Mouse (Mus musculus) lung, embryonic 15.5 days (tissue): ENCODE data around the gene 2510039O18Rik. TPM values are rescaled to one million over a fixed set of nuclear protein-coding genes. Genes with fewer than 3 reads are reported as not detected.

ENCODE experiments used
- ATAC-seq: fragments of 200-750 bp; cut with Nextera tagmentation; 2 replicates; pipeline ENCODE4 v1.8.0; 2017; ENCODE audit warnings: moderate number of reproducible peaks, borderline replicate concordance; ENCODE audit not compliant: low FRiP score, low TSS enrichment; ENCODE audit errors: extremely low read depth
- H3K27ac ChIP-seq: fragments of 300-500 bp; sonication (generic); 2 replicates; pipeline ENCODE4 v1.5.1; 2015; ENCODE audit warnings: moderate library complexity, mild to moderate bottlenecking, inconsistent platforms
- H3K27me3 ChIP-seq: fragments of 300-500 bp; sonication (generic); 2 replicates; pipeline ENCODE4 v1.6.1; 2015; ENCODE audit warnings: inconsistent platforms
- H3K36me3 ChIP-seq: fragments of 300-500 bp; sonication (generic); 2 replicates; pipeline ENCODE4 v1.6.1; 2015; ENCODE audit warnings: inconsistent platforms
- H3K4me1 ChIP-seq: fragments of 300-500 bp; sonication (generic); 2 replicates; pipeline ENCODE4 v1.6.1; 2015; ENCODE audit warnings: inconsistent platforms
- H3K4me2 ChIP-seq: fragments of 300-500 bp; sonication (generic); 2 replicates; pipeline ENCODE4 v1.6.1; 2015; ENCODE audit warnings: inconsistent platforms, mild to moderate bottlenecking, moderate library complexity
- H3K4me3 ChIP-seq: fragments of 300-500 bp; sonication (generic); 2 replicates; pipeline ENCODE4 v1.5.1; 2015; ENCODE audit warnings: mild to moderate bottlenecking, inconsistent platforms
- H3K9ac ChIP-seq: fragments of 300-500 bp; sonication (generic); 2 replicates; pipeline ENCODE4 v1.6.1; 2015; ENCODE audit warnings: inconsistent platforms
- H3K9me3 ChIP-seq: fragments of 300-500 bp; sonication (generic); 2 replicates; pipeline ENCODE4 v1.6.1; 2016; ENCODE audit warnings: inconsistent platforms
- WGBS: fragments of 180-500 bp; shearing (Covaris S2); methylation state at CpG from one replicate; pipeline ENCODE4 v1.1.7; 2015; 5-methylcytosine and 5-hydroxymethylcytosine counted together
- polyA plus RNA-seq: library from polyadenylated mRNA; unstranded; fragments of >200 nt; fragmentation: Nextera tagmentation; extraction: Ambion mirVana; gene quantifications from 2 replicates; pipeline ENCODE4 v1.2.1, GENCODE M21; 2015

The 2510039O18Rik gene
- polyA plus RNA-seq, 1 experiment from 2014 or later, result 17.0 TPM

DNA sequence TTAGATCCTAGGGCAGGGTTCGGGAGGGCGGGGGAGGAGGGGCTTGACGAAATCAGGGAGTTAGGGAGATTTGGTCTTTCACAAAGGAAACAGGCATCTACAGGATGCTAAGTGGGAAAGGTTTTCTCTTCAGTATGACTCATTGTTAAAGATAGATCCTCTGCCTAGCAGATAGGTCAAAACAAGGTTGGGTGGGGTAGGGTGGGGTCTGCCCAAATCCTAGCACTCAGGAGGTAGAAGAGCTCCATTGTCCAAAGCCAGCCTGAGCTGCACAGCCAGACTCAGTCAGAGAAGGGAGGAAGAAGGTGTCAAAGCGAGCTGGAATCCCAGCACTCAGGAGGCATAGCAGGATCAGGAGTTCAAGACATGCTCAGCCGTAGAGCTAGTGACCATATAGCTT is 3.2 kb upstream of the 2510039O18Rik start:
- H3K36me3 ChIP-seq, result no peaks in the 10 kb centered on the region
- no peak overlapping the region; the same call in 1 of the 2 replicates for H3K4me2 ChIP-seq
- no peaks in the 10 kb centered on the region for H3K9me3 ChIP-seq
- ATAC-seq, result no peak
- H3K4me3 ChIP-seq, result no peak overlapping the region
- no peak overlapping the region; the same call in 1 of the 2 replicates for H3K27ac ChIP-seq
- H3K9ac ChIP-seq, result no peak overlapping the region
- WGBS, result 59% methylated on average over 5 of the region's 5 CpGs
- peaks cover 44% of the 10 kb centered on the region for H3K4me1 ChIP-seq
- H3K27me3 ChIP-seq, result no peaks in the 10 kb centered on the region

GRCm38 (mm10) chr4:147938148-147939096 is 2.3 kb upstream of the 2510039O18Rik start:
- no peak overlapping the region for H3K9ac ChIP-seq

DNA sequence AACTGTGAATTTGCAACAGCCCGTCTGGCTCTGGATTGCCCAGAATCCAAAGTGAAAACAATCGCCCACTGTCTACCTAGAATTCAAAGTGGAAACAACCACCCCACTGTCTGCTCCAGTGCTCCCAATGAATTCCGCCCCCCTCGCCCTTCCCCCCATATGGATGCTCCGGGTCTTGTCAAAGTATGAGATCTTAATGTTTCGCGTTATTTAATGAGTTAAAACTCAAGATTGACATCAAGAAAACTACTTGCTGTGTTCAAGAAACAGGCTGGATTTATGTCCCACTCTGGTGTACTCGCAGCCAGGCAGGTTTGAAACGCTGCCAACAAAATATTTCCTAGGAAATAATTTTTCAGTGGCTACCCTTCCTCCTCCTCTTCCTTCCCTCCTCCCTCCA is 584 bp upstream of the 2510039O18Rik start:
- no peaks in the 10 kb centered on the region for H3K27me3 ChIP-seq
- H3K9ac ChIP-seq, result no peak overlapping the region
- no peaks in the 10 kb centered on the region for H3K9me3 ChIP-seq
- ATAC-seq, result no peak
- peaks cover 8% of the 10 kb centered on the region for H3K36me3 ChIP-seq
- peaks cover 48% of the 10 kb centered on the region for H3K4me1 ChIP-seq
- peak overlapping the region; percentile 92 for H3K4me3 ChIP-seq
- H3K4me2 ChIP-seq, result peak overlapping the region; percentile 97
- 39% methylated on average over 9 of the region's 9 CpGs for WGBS
- peak overlapping the region; percentile 93 for H3K27ac ChIP-seq

More at GRCm38 (mm10) chr4:147938148-147939096, 2.3 kb upstream of the 2510039O18Rik start:
- H3K9me3 ChIP-seq, result no peaks in the 10 kb centered on the region
- H3K4me1 ChIP-seq, result peaks cover 52% of the 10 kb centered on the region
- no peaks in the 10 kb centered on the region for H3K27me3 ChIP-seq
- H3K27ac ChIP-seq, result peak overlapping the region; percentile 38; the same call in 1 of the 2 replicates
- no peak overlapping the region for H3K4me3 ChIP-seq
- ATAC-seq, result no peak
- no peaks in the 10 kb centered on the region; the same call in 1 of the 2 replicates for H3K36me3 ChIP-seq
- no peak overlapping the region for H3K4me2 ChIP-seq
- WGBS, result 46% methylated on average over 14 of the region's 14 CpGs

- Histone ChIP-seq H3K9me3 (no peaks in the 10 kb centered on the region), H3K27me3 (no peaks in the 10 kb centered on the region), H3K9ac (peak overlapping the region; percentile 78), H3K4me2 (peak overlapping the region; percentile 97), H3K36me3 (peaks cover 20% of the 10 kb centered on the region), H3K27ac (peak overlapping the region; percentile 71), H3K4me1 (peaks cover 45% of the 10 kb centered on the region), H3K4me3 (peak overlapping the region; percentile 92)
- ATAC-seq, result peak; percentile 66
- 6% methylated on average over 78 of the region's 88 CpGs for WGBS
Observed at GRCm38 (mm10) chr4:147941045-147942020, 638 bp downstream of the 2510039O18Rik start.

- Histone ChIP-seq H3K4me2 (peak overlapping the region; percentile 97), H3K36me3 (peaks cover 36% of the 10 kb centered on the region), H3K9me3 (no peaks in the 10 kb centered on the region), H3K9ac (no peak overlapping the region), H3K27me3 (no peaks in the 10 kb centered on the region), H3K27ac (no peak overlapping the region), H3K4me1 (peaks cover 45% of the 10 kb centered on the region), H3K4me3 (no peak overlapping the region)
- ATAC-seq, result no peak
- WGBS, result 86% methylated on average over 1 of the region's 1 CpGs
Observed at GRCm38 (mm10) chr4:147943005-147943404, 2.3 kb downstream of the 2510039O18Rik start.

GRCm38 (mm10) chr4:147947511-147947910 is 6.8 kb downstream of the 2510039O18Rik start:
- WGBS, result 47% methylated on average over 2 of the region's 2 CpGs
- no peak overlapping the region for H3K27ac ChIP-seq
- H3K4me1 ChIP-seq, result peaks cover 10% of the 10 kb centered on the region
- no peak overlapping the region for H3K9ac ChIP-seq
- H3K36me3 ChIP-seq, result peaks cover 46% of the 10 kb centered on the region
- no peak for ATAC-seq
- H3K4me2 ChIP-seq, result no peak overlapping the region
- no peak overlapping the region for H3K4me3 ChIP-seq
- H3K27me3 ChIP-seq, result no peaks in the 10 kb centered on the region
- H3K9me3 ChIP-seq, result no peaks in the 10 kb centered on the region

GRCm38 (mm10) chr4:147953590-147953989 is 12.9 kb downstream of the 2510039O18Rik start:
- no peak overlapping the region for H3K4me2 ChIP-seq
- no peak for ATAC-seq
- no peak overlapping the region for H3K4me3 ChIP-seq
- no peaks in the 10 kb centered on the region for H3K4me1 ChIP-seq
- H3K9me3 ChIP-seq, result no peaks in the 10 kb centered on the region
- no peak overlapping the region for H3K9ac ChIP-seq
- WGBS, result 9% methylated on average over 4 of the region's 4 CpGs
- H3K36me3 ChIP-seq, result peaks cover 7% of the 10 kb centered on the region
- no peak overlapping the region for H3K27ac ChIP-seq
- no peaks in the 10 kb centered on the region for H3K27me3 ChIP-seq

GRCm38 (mm10) chr4:147957141-147957540 is 16.4 kb downstream of the 2510039O18Rik start:
- Histone ChIP-seq H3K27me3 (no peaks in the 10 kb centered on the region), H3K27ac (no peak overlapping the region), H3K4me1 (no peaks in the 10 kb centered on the region), H3K4me3 (no peak overlapping the region), H3K9ac (no peak overlapping the region), H3K4me2 (no peak overlapping the region), H3K9me3 (no peaks in the 10 kb centered on the region), H3K36me3 (no peaks in the 10 kb centered on the region)
- no peak for ATAC-seq
- WGBS, result 44% methylated on average over 11 of the region's 11 CpGs

GRCm38 (mm10) chr4:147959881-147960831 is 19.5 kb downstream of the 2510039O18Rik start:
- Histone ChIP-seq H3K9ac (no peak overlapping the region), H3K9me3 (no peaks in the 10 kb centered on the region), H3K4me1 (no peaks in the 10 kb centered on the region), H3K4me3 (no peak overlapping the region), H3K27ac (no peak overlapping the region), H3K27me3 (no peaks in the 10 kb centered on the region), H3K4me2 (no peak overlapping the region), H3K36me3 (no peaks in the 10 kb centered on the region)
- WGBS, result 37% methylated on average over 6 of the region's 6 CpGs
- no peak for ATAC-seq

- H3K4me1 ChIP-seq, result no peaks in the 10 kb centered on the region
- no peak overlapping the region for H3K9ac ChIP-seq
- H3K4me2 ChIP-seq, result no peak overlapping the region
- H3K27ac ChIP-seq, result no peak overlapping the region
- 41% methylated on average over 6 of the region's 6 CpGs for WGBS
- no peaks in the 10 kb centered on the region for H3K9me3 ChIP-seq
- H3K36me3 ChIP-seq, result no peaks in the 10 kb centered on the region
- H3K4me3 ChIP-seq, result no peak overlapping the region
- ATAC-seq, result no peak
- H3K27me3 ChIP-seq, result no peaks in the 10 kb centered on the region
Observed at GRCm38 (mm10) chr4:147962781-147963180, 22.1 kb downstream of the 2510039O18Rik start.

GRCm38 (mm10) chr4:147963623-147964022 is 22.9 kb downstream of the 2510039O18Rik start:
- Histone ChIP-seq H3K9ac (no peak overlapping the region), H3K27ac (no peak overlapping the region), H3K4me2 (no peak overlapping the region), H3K27me3 (no peaks in the 10 kb centered on the region), H3K9me3 (no peaks in the 10 kb centered on the region), H3K36me3 (no peaks in the 10 kb centered on the region), H3K4me1 (no peaks in the 10 kb centered on the region), H3K4me3 (no peak overlapping the region)
- WGBS, result 83% methylated on average over 15 of the region's 15 CpGs
- no peak for ATAC-seq
